7 mouse cellular contexts compared by ENCODE assay signal in genomic region chr10:128097587-128097971, GRCm38 (mm10). TPM values are rescaled to one million over a fixed set of nuclear protein-coding genes. Genes with fewer than 3 reads are reported as not detected.
A peak's percentile ranks its signal among the peaks of the same experiment; 100 is the strongest.
DNase-seq lines count a peak whose midpoint lies in the region; ATAC-seq lines count a peak whose summit lies in the region.

No protein-coding gene starts in this region.

- peak overlapping the region; percentile 75 for H3K4me2 ChIP-seq in hindbrain, embryonic 15.5 days
- peak overlapping the region; percentile 71 for H3K4me2 ChIP-seq in midbrain, embryonic 11.5 days

- H3K27ac ChIP-seq in hindbrain, embryonic 15.5 days (replicated peaks) = peak overlapping the region; percentile 79
- H3K27ac ChIP-seq in midbrain, embryonic 11.5 days (ENCODE audit: low read depth, low read length) = peak overlapping the region; percentile 68

- H3K4me1 ChIP-seq in hindbrain, embryonic 15.5 days (replicated peaks) = peaks cover 37% of the 10 kb centered on the region
- peaks cover 19% of the 10 kb centered on the region for H3K4me1 ChIP-seq in midbrain, embryonic 11.5 days (ENCODE audit: control insufficient read depth, insufficient read depth, low read length)

- no peaks in the 10 kb centered on the region for H3K27me3 ChIP-seq in hindbrain, embryonic 15.5 days
- H3K27me3 ChIP-seq in midbrain, embryonic 11.5 days (ENCODE audit: control insufficient read depth, insufficient read depth, low read length) = no peaks in the 10 kb centered on the region

- H3K4me3 ChIP-seq in hindbrain, embryonic 15.5 days = peak overlapping the region; percentile 93
- H3K4me3 ChIP-seq in midbrain, embryonic 11.5 days (ENCODE audit: low read depth, low read length) = peak overlapping the region; percentile 100

- no peaks in the 10 kb centered on the region for H3K9me3 ChIP-seq in hindbrain, embryonic 15.5 days
- no peaks in the 10 kb centered on the region for H3K9me3 ChIP-seq in midbrain, embryonic 11.5 days (ENCODE audit: control insufficient read depth, low read length)

- peak overlapping the region; percentile 95 for H3K9ac ChIP-seq in hindbrain, embryonic 15.5 days
- H3K9ac ChIP-seq in midbrain, embryonic 11.5 days (ENCODE audit: low read length) = peak overlapping the region; percentile 92

- peak; percentile 68 for DNase-seq in NIH3T3 (ENCODE audit: low read depth)
- DNase-seq in cerebellum, adult 11-12 months = peak; percentile 69
- peak; percentile 28 for DNase-seq in forelimb bud, embryonic 11.5 days (ENCODE audit: low read depth, low spot score)
- DNase-seq in left cerebral cortex, postnatal 36 days (ENCODE audit: low spot score in 2 of 2) = peak; percentile 53 to 54
- peak; percentile 97 for DNase-seq in midbrain, embryonic 11.5 days (ENCODE audit: low spot score, missing footprints)
- peak; percentile 29 to 48 for DNase-seq in spleen, adult 18-20 months

- intact Hi-C loops in left cerebral cortex, postnatal 36 days (cut with DNase I) = loop anchor here (5.0 kb wide), 2 partner anchors 35 to 80 kb away; no protein-coding TSS in a partner anchor

- WGBS in hindbrain, embryonic 15.5 days = under 1% methylated on average over 13 of the region's 13 CpGs
- 0% methylated on average over 11 of the region's 13 CpGs for WGBS in midbrain, embryonic 11.5 days

- H3K36me3 ChIP-seq in hindbrain, embryonic 15.5 days = no peaks in the 10 kb centered on the region
- H3K36me3 ChIP-seq in midbrain, embryonic 11.5 days (ENCODE audit: control insufficient read depth, insufficient read depth, low read length) = no peaks in the 10 kb centered on the region

- no peak for ATAC-seq in hindbrain, embryonic 15.5 days (ENCODE audit: low FRiP score, low read depth)
- no peak for ATAC-seq in midbrain, embryonic 11.5 days (ENCODE audit: low FRiP score)

RNA-seq across cellular contexts. Expression of gene Baz2a, which starts 6.2 kb away (rescaled TPM):
- 8.1 and 8.3 TPM in 2 replicates for polyA plus RNA-seq in hindbrain, embryonic 15.5 days (2015; fragmentation: Nextera tagmentation; extraction: Ambion mirVana)
- total RNA-seq in left cerebral cortex, postnatal 36 days (2021) = 10 to 100 TPM; 31.6 to 44.5 TPM
- 20.2 and 21.0 TPM in 2 replicates for polyA plus RNA-seq in midbrain, embryonic 11.5 days (2014; fragmentation: Nextera tagmentation; extraction: Ambion mirVana)

RNA-seq across cellular contexts. Expression of gene Atp5b, which starts 14.5 kb away (rescaled TPM):
- polyA plus RNA-seq in hindbrain, embryonic 15.5 days (2015; fragmentation: Nextera tagmentation; extraction: Ambion mirVana) = 2,267 and 2,290 TPM in 2 replicates
- 1,000 to 10,000 TPM; 1,550 to 1,901 TPM for total RNA-seq in left cerebral cortex, postnatal 36 days (2021)
- 2,316 and 2,383 TPM in 2 replicates for polyA plus RNA-seq in midbrain, embryonic 11.5 days (2014; fragmentation: Nextera tagmentation; extraction: Ambion mirVana)

RNA-seq across cellular contexts. Expression of gene Ptges3, which starts 38.8 kb away (rescaled TPM):
- polyA plus RNA-seq in hindbrain, embryonic 15.5 days (2015; fragmentation: Nextera tagmentation; extraction: Ambion mirVana) = 371 and 395 TPM in 2 replicates
- 100 to 1,000 TPM; 120 to 131 TPM for total RNA-seq in left cerebral cortex, postnatal 36 days (2021)
- polyA plus RNA-seq in midbrain, embryonic 11.5 days (2014; fragmentation: Nextera tagmentation; extraction: Ambion mirVana) = 686 and 692 TPM in 2 replicates

Comparison
In these comparisons a context has a peak if more than half of its experiments do, and no peak if none do; other contexts are left out.
1. DNase-seq: peak in every context shown above with its lines; median percentile 97 in midbrain, embryonic 11.5 days; 69 in cerebellum, adult 11-12 months; 68 in NIH3T3; 54 in left cerebral cortex, postnatal 36 days; 38 in spleen, adult 18-20 months; 28 in forelimb bud, embryonic 11.5 days.